32 mouse cellular contexts compared by ENCODE assay signal in genomic region chr6:122772701-122773100, GRCm38 (mm10). TPM values are rescaled to one million over a fixed set of nuclear protein-coding genes. Genes with fewer than 3 reads are reported as not detected.
A peak's percentile ranks its signal among the peaks of the same experiment; 100 is the strongest.
DNase-seq lines count a peak whose midpoint lies in the region; ATAC-seq and TF ChIP-seq lines count a peak whose summit lies in the region.
"Had no signal": no experiment of that assay in that cellular context is flagged by ENCODE, and none has a peak within 500 bp of the region (broad histone marks: within the 10 kb centered on the region; RNA-seq: fewer than 3 reads in every experiment).

No protein-coding gene starts in this region.

- H3K4me2 ChIP-seq in lung, postnatal 0 days (replicated peaks; ENCODE audit: low read depth, low read length): no peak overlapping the region
- H3K4me2 ChIP-seq in stomach, embryonic 14.5 days (replicated peaks; ENCODE audit: low read depth, low read length): no peak overlapping the region
- H3K4me2 ChIP-seq: embryonic facial prominence, embryonic 15.5 days; forebrain, embryonic 12.5 days; hindbrain, embryonic 15.5 days; limb, embryonic 15.5 days; liver, embryonic 13.5 days; lung, embryonic 15.5 days; midbrain, embryonic 15.5 days had no signal

- H3K27ac ChIP-seq in lung, postnatal 0 days (ENCODE audit: low read length): no peak overlapping the region
- H3K27ac ChIP-seq in stomach, embryonic 14.5 days (ENCODE audit: low read length): no peak overlapping the region
- H3K27ac ChIP-seq: embryonic facial prominence, embryonic 15.5 days; forebrain, embryonic 12.5 days; hindbrain, embryonic 10.5 days; hindbrain, embryonic 15.5 days; limb, embryonic 10.5 days; limb, embryonic 15.5 days; liver, embryonic 13.5 days; lung, embryonic 15.5 days; macrophage; midbrain, embryonic 10.5 days; midbrain, embryonic 15.5 days had no signal

- 40% methylated on average over 6 of the region's 6 CpGs for WGBS in lung, postnatal 0 days
- 46% methylated on average over 6 of the region's 6 CpGs for WGBS in stomach, embryonic 14.5 days

- no peak overlapping the region for H3K4me3 ChIP-seq in lung, postnatal 0 days (ENCODE audit: low read depth, low read length)
- no peak overlapping the region for H3K4me3 ChIP-seq in stomach, embryonic 14.5 days (ENCODE audit: low read depth, low read length)
- H3K4me3 ChIP-seq: embryonic facial prominence, embryonic 15.5 days; forebrain, embryonic 12.5 days; hindbrain, embryonic 10.5 days; hindbrain, embryonic 15.5 days; limb, embryonic 10.5 days; limb, embryonic 15.5 days; liver, embryonic 13.5 days; lung, embryonic 15.5 days; midbrain, embryonic 10.5 days; midbrain, embryonic 15.5 days had no signal

- no peaks in the 10 kb centered on the region for H3K36me3 ChIP-seq in lung, postnatal 0 days (ENCODE audit: insufficient read depth, low read length)
- H3K36me3 ChIP-seq in stomach, embryonic 14.5 days (ENCODE audit: control insufficient read depth, insufficient read depth, low read length): no peaks in the 10 kb centered on the region
- H3K36me3 ChIP-seq: embryonic facial prominence, embryonic 15.5 days; forebrain, embryonic 12.5 days; G1E; hindbrain, embryonic 10.5 days; hindbrain, embryonic 15.5 days; limb, embryonic 10.5 days; limb, embryonic 15.5 days; liver, embryonic 13.5 days; lung, embryonic 15.5 days; midbrain, embryonic 10.5 days; midbrain, embryonic 15.5 days had no signal

- H3K4me1 ChIP-seq in lung, postnatal 0 days (ENCODE audit: insufficient read depth, low read depth, low read length): no peaks in the 10 kb centered on the region
- no peaks in the 10 kb centered on the region for H3K4me1 ChIP-seq in stomach, embryonic 14.5 days (ENCODE audit: control insufficient read depth, insufficient read depth, low read length)
- H3K4me1 ChIP-seq: embryonic facial prominence, embryonic 15.5 days; limb, embryonic 15.5 days; liver, embryonic 13.5 days; lung, embryonic 15.5 days had no signal

- TF ChIP-seq EP300 in lung, postnatal 0 days (IDR thresholded peaks at IDR 0.05): no peak

- DNase-seq in lung, postnatal 0 days (ENCODE audit: low spot score): no peak
- no peak for DNase-seq in lung, postnatal 10 days
- peak; percentile 71 for DNase-seq in R1 (ENCODE audit: low read depth, low spot score)
- DNase-seq in Muller cell, postnatal 12 days (ENCODE audit: inconsistent ontology term): no peak
- DNase-seq in urinary bladder, adult 18-20 months (ENCODE audit: low spot score in 2 of 2): no peak
- DNase-seq in thymus, postnatal 36 days: no peak
- DNase-seq: cerebellum, adult 2 months; cerebellum, postnatal 14 days; forebrain, postnatal 0 days; gastrocnemius, postnatal 14 days; heart, postnatal 14 days; kidney, adult 9 months; kidney, postnatal 10 days; layer of hippocampus, adult 9-11 months; liver, embryonic 13.5 days; right cerebral cortex, postnatal 4 days; thymus, postnatal 4 days had no signal

- no peaks in the 10 kb centered on the region for H3K9me3 ChIP-seq in lung, postnatal 0 days (ENCODE audit: low read length)
- no peaks in the 10 kb centered on the region for H3K9me3 ChIP-seq in stomach, embryonic 14.5 days (ENCODE audit: control insufficient read depth, low read depth, low read length)
- H3K9me3 ChIP-seq: embryonic facial prominence, embryonic 15.5 days; forebrain, embryonic 12.5 days; G1E; hindbrain, embryonic 10.5 days; hindbrain, embryonic 15.5 days; limb, embryonic 10.5 days; limb, embryonic 15.5 days; liver, embryonic 13.5 days; lung, embryonic 15.5 days; midbrain, embryonic 10.5 days; midbrain, embryonic 15.5 days had no signal

- no peak overlapping the region for H3K9ac ChIP-seq in lung, postnatal 0 days (replicated peaks; ENCODE audit: low read depth)
- no peak overlapping the region for H3K9ac ChIP-seq in stomach, embryonic 14.5 days (replicated peaks; ENCODE audit: low read depth, low read length)
- H3K9ac ChIP-seq: embryonic facial prominence, embryonic 15.5 days; forebrain, embryonic 12.5 days; forebrain, postnatal 0 days; hindbrain, embryonic 15.5 days; limb, embryonic 15.5 days; liver, embryonic 13.5 days; lung, embryonic 15.5 days; midbrain, embryonic 15.5 days had no signal

- no peak for TF ChIP-seq CTCF in lung, postnatal 0 days (IDR thresholded peaks at IDR 0.05)

- ATAC-seq in lung, postnatal 0 days: peak; percentile 52
- ATAC-seq in stomach, embryonic 14.5 days (ENCODE audit: insufficient number of reproducible peaks, insufficient read depth, low FRiP score, low read depth): peak; percentile 87
- ATAC-seq: CD4-positive, CD25-positive, alpha-beta regulatory T cell, adult 4 months; forebrain, postnatal 0 days; inflammation-experienced regulatory T-cells, adult 6 months; midbrain, embryonic 15.5 days; Patski had no signal

- H3K27me3 ChIP-seq in lung, postnatal 0 days (replicated peaks; ENCODE audit: insufficient read depth, low read length): no peaks in the 10 kb centered on the region
- H3K27me3 ChIP-seq in stomach, embryonic 14.5 days (ENCODE audit: control insufficient read depth, insufficient read depth, low read length): no peaks in the 10 kb centered on the region
- H3K27me3 ChIP-seq: embryonic facial prominence, embryonic 15.5 days; forebrain, embryonic 12.5 days; hindbrain, embryonic 15.5 days; limb, embryonic 15.5 days; liver, embryonic 13.5 days; lung, embryonic 15.5 days; midbrain, embryonic 15.5 days; Patski had no signal

RNA-seq across cellular contexts. Expression of gene Slc2a3, which starts 28.7 kb away (rescaled TPM):
- polyA plus RNA-seq in lung, postnatal 0 days (2015; fragmentation: Nextera tagmentation; extraction: Ambion mirVana): 3.8 and 5.0 TPM in 2 replicates
- 12.8 and 14.2 TPM in 2 replicates for polyA plus RNA-seq in stomach, embryonic 14.5 days (2014; fragmentation: Nextera tagmentation; extraction: Ambion mirVana)

RNA-seq across cellular contexts. Expression of gene Foxj2, which starts 47.0 kb away (rescaled TPM):
- polyA plus RNA-seq in lung, postnatal 0 days (2015; fragmentation: Nextera tagmentation; extraction: Ambion mirVana): 5.5 and 6.1 TPM in 2 replicates
- polyA plus RNA-seq in stomach, embryonic 14.5 days (2014; fragmentation: Nextera tagmentation; extraction: Ambion mirVana): 6.7 and 7.9 TPM in 2 replicates
